Mouse (Mus musculus) liver, adult 2 months (tissue): ENCODE data around the gene Ndufa11.

Source experiments
- CTCF ChIP-seq: fragments of 200-500 bp; IDR thresholded peaks from 2 replicates; pipeline ENCODE4 v1.5.1; 2011; ENCODE audit warnings: low read depth, low read length, control low read depth
- POLR2A ChIP-seq: fragments of 200-500 bp; IDR thresholded peaks from 2 replicates; pipeline ENCODE4 v1.6.1; 2011; ENCODE audit warnings: low read length, control low read depth; ENCODE audit not compliant: insufficient read depth; ENCODE audit errors: extremely low read depth

DNA sequence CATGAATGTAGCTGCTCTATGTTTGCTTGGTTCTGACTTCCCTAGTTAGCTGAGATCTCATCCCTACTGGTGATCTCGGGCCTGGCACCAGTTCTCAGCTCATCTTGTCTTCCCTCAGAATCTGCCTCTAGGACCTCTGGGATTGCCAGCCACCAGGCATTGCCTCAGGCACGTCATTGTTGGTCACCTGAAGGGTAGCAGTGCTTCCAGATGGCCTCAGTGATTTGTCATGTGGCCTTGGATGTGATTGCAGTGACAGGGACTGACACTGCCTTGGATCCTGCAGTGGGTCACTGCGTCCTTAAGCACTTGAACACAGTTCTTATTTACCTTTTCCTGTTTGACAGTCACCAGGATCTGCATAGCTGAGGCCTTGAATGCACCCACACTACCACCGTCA, 35.8 kb upstream of the Ndufa11 start:
- no peak for TF ChIP-seq POLR2A
- TF ChIP-seq CTCF = no peak
